8 mouse cellular contexts compared by ENCODE assay signal in the genomic region with DNA sequence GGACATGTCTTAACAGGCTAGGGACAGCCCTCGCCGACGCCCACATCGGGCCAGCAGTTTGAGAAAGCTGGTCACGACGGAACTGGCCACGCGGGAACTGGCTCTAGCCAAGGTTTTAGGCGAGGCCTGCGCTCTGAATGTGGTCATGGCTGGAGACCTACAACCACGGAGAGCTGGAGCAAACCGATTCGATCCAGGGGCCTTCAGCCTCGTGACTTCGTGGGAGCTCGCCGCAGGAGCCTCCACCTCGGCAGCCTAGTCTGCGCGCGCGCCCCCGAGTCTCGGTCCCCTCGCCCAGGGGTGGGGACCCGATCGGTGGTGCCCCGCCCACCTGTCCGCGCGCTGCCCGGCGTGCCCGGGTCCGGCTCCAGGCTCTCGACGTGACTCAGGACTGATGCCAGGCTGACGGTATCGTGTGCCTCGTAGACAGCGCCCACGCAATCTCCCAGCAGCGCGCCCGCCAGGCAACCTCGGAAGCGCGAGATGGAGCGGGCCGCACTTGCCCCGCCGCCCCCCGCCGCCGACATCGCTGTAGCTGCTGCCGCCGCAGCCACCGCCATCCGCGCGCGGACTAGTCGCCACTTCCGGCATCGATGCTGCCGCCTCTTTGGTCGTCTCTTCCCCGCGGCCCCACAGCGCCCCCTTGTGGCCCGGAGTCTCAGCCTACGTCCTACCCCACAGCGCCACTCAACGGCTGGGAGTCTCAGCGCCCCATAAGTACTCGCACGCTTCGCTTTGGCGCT. TPM values are rescaled to one million over a fixed set of nuclear protein-coding genes. Genes with fewer than 3 reads are reported as not detected.
DNase-seq lines count a peak whose midpoint lies in the region; ATAC-seq lines count a peak whose summit lies in the region.

Gene Adprhl2, minus strand, starts transcription at position 593 of the 743 bp plus-strand sequence.

- ATAC-seq in inflammation-experienced regulatory T-cells, adult 6 months, result peak; percentile 97
- peak; percentile 86 for ATAC-seq in megakaryocyte-erythroid progenitor cell, adult 5-6 weeks (replicated peaks; ENCODE audit: low FRiP score, low TSS enrichment, poor library complexity, severe bottlenecking)

- peak; percentile 95 for DNase-seq in adipocyte (ENCODE audit: low spot score)
- DNase-seq in embryo, embryonic 10 days (ENCODE audit: low spot score), result peak; percentile 97
- DNase-seq in gastrocnemius, postnatal 14 days, result peak; percentile 99
- DNase-seq in left cerebral cortex, postnatal 10 days (ENCODE audit: extremely low spot score in 1 of 2, low spot score in 2 of 2), result peak; percentile 97 to 99
- peak; percentile 97 for DNase-seq in right cerebral cortex, postnatal 25 days
- DNase-seq in urinary bladder, postnatal 4 days (ENCODE audit: low spot score in 2 of 2), result peak; percentile 97 to 100

- intact Hi-C loops in gastrocnemius, postnatal 14 days (cut with DNase I; ENCODE audit: low total_unique reads), result no loop called here
- intact Hi-C loops in left cerebral cortex, postnatal 10 days (cut with DNase I), result no loop called here

RNA-seq across cellular contexts. Expression of gene Adprhl2, which starts in this region (rescaled TPM):
- total RNA-seq in gastrocnemius, postnatal 14 days (2021), result 10 to 100 TPM in 1 of 2 experiments, 1 to 10 TPM in 1; 9.8 to 11.5 TPM
- 10 to 100 TPM; 15.9 to 22.5 (median 22.1) TPM for polyA plus RNA-seq in inflammation-experienced regulatory T-cells, adult 6 months (2017; shearing (Covaris generic))
- total RNA-seq in left cerebral cortex, postnatal 10 days (2021), result 10 to 100 TPM; 25.1 to 29.6 TPM
- 30.8 and 33.7 TPM in 2 replicates for total RNA-seq in megakaryocyte-erythroid progenitor cell, adult 5-6 weeks (2014; fragmentation: Nextera tagmentation)
- total RNA-seq in megakaryocyte-erythroid progenitor cell, adult 5-6 weeks (2017), result 22.9 and 28.5 TPM in 2 replicates

Comparison
In these comparisons a context has a peak if more than half of its experiments do, and no peak if none do; other contexts are left out.
1. Peak in every context shown above with its lines: DNase-seq and ATAC-seq.